Mouse (Mus musculus) spleen, adult 12 weeks (tissue): ENCODE data around the gene Tmc7.

Experiments
- DNase-seq: peaks from one replicate; pipeline ENCODE4 v3.0.0; 2022; ENCODE audit warnings: low spot score

The Tmc7 gene

DNA sequence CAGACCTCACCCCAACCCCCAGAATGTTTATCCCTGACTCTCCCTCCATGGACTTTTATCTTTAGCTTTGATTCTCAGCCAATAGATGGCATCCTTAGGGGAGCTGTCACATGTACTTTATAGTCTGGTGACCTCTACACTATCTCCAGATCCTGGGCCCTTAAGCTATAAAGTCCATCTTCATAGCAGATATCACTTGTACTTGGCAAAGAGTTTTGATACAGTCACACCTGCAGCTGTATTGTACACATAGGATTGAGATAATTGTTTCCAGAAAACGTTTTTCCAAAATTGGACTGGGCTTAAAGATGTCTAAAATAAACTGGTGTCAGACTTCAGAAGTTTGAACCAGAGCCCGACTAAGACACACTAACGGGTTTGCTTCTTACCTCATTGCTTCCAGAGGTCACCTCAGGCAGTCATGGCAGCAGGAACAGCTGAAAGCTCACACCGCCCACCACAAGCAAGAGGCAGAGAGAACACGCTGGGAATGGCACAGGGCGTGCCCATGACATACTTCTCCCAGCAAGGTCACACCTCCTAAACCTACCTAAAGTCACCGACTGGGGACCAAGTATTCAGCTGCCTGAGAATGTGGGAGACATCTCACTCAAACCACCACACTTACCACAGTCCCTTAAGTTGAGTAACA lies 84.6 kb downstream of the Tmc7 start:
- no peak for DNase-seq

DNA sequence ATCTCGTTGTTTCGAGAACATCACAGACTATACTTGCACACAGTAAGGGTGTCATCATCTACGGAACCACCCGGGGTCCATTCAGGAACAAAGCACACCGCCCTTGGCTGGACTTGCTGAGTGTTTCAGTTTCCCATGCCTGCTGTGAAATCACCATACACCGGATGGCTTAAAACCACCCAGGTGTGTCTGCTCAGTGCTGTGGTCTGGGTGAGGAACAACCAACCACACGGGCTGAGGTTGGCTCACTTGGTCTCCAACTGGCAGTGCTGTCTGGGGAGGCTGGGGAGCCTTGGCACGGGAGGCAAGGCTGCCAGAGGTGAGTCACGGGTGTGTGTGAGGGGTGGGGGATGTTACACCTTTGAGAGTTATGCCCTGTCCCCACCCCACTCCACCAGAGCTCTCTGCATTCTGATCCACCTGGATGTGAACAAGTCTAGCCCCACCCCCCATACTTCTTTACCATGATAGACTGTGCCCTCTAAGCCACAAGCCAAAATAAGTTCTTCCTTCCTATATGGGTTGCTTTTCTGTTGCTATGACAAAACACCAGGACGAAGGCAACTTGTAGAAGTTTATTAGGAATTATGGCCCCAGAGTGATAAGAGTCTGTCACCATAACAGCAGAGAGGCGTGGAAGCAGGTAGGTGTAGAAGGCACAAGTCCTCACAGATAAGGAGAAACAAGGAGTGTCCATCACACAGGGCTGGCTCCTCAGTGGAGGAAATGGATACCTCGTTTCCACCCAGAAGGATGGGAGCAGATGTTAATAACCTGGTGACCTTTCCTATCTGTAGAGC lies 85.4 kb downstream of the Tmc7 start:
- DNase-seq = no peak

DNA sequence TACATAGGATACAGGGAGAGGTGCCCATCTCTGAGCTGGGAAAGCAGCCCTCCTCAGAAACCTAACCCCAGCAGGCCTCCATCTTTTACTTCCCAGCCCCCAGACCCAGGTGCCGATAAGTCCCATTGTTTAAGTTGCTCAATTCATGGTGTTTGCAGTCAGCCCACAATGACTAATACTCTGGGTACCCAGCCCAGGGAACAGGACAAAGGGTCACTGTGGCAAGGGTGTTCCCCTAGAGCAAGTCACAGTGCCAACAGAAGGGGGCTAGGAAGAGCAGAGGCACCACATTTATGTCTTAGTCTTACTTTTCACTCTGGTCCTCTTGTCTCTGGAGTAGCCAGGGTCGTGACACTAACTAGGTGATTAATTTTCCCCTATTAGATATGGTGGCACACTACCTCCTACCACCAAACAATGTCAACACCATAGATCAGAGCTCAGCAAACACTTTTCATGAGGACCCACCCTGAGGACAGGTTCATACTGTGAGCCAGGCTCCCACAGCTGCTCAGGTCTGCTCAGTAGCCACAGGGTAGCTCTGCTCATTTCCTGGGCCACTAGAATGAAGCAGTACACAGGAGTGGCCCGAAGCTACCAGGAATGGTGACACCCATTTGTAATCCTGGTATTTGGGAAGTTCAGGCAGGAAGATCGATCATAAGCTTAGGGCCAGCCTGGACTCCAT lies 89.5 kb downstream of the Tmc7 start:
- DNase-seq = no peak

DNA sequence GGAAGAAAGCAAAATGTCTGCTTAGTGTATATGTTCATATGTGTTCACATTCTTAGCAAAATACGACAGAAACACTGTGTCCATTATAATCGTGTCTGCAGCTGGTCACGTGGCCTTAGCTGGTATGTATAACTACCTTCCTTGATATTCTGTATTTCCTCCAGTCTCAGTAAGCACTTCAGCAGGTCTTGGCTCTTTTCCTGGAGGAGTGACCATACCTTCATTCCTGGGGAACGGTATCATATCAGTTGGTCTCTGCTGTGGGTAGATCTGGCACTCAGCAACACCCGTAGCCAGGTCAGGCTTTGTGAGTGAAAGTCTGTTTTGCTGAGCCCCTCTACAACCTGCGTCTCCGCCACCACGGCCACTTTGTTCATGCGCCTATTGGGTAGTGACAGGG lies 90.6 kb downstream of the Tmc7 start:
- no peak for DNase-seq

GRCm38 (mm10) chr7:118491431-118492147 lies 92.9 kb downstream of the Tmc7 start, which contains the start of gene Itpripl2:
TSS of gene Itpripl2 (minus strand) at chr7:118491975.
- DNase-seq = no peak

GRCm38 (mm10) chr7:118490666-118491430 lies 93.7 kb downstream of the Tmc7 start:
- no peak for DNase-seq

GRCm38 (mm10) chr7:118489706-118490665 lies 94.5 kb downstream of the Tmc7 start:
- no peak for DNase-seq

DNA sequence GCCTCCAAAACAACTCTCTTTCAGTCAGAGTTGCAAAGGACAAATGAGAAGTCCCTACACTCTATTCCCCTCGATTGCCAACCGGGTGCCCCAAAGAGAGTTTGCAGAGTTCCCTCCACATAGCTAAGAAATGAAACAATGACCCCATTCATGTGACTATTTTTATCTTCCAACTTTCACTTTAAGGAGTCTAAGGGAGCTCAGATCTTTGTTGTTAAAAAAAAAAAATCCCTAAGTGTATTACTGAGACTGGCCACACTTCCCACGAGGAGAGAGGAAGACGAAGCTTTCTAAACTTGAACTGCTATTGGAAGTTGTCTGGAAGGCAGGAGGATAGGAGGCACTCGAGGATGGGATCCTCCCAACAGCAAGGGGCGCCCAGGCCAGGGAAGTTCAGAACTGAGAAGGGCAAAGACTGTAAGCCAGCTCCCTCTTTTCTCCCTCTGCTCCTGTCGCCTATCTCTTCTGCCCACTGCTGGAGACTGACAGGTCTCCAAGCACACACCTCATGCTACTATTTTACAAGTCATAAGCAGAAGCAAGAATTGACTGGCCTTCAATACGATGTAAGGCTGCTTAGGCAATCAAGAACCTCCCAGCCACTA lies 96.4 kb downstream of the Tmc7 start:
- DNase-seq = no peak

DNA sequence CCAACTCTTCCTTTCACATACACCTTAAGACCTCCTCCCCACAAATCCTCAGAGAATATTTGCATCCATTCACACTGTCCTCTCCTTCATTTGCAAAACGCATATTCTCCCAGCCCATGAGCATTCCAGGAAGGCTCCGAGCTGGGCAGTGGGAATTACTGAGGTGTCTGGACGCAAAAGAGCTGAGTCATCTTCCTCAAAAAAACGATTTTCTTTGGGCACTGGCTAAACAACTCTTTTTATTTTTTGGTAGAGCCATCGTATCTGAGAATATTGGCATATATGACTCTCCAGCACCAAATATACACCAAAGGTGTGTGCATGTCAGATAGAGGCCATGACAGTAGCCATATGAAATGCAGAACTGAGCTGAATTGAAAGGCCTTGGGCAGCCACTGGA lies 97.6 kb downstream of the Tmc7 start:
- DNase-seq = no peak
